Mouse (Mus musculus): ENCODE data around the gene Ehd4. TPM values are rescaled to one million over a fixed set of nuclear protein-coding genes. Genes with fewer than 3 reads are reported as not detected.

The Ehd4 gene
- polyA plus RNA-seq, 1 experiment from 2014 or later: 18.3 TPM

DNA sequence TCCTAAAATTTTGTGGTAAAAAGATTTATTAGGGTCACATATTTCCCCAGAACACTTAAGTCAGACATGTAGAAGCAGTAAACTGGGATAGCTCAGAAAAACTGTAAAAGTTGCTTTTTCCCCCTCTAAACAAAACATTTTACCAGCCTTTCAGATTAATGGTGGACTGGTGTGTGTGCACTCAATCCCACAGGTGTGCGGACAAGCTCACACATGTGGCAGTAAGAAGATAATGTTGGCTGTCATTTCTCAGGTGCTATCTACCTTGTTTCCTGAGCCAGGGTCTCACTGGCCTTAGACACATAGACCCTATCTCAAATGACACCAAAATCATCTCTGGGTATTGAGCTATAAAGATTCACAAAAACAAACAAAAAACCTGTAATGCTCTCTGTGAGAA is 28.9 kb downstream of the Ehd4 start:
- no peak for DNase-seq (ENCODE audit: low spot score)
- H3K27ac ChIP-seq (ENCODE audit: low read depth, low read length): no peak overlapping the region
- no peak overlapping the region for H3K4me2 ChIP-seq (replicated peaks; ENCODE audit: low read depth, low read length)
- no peaks in the 10 kb centered on the region for H3K27me3 ChIP-seq (ENCODE audit: control insufficient read depth, insufficient read depth, low read length)
- 97% methylated on average over 1 of the region's 1 CpGs for WGBS
- no peaks in the 10 kb centered on the region for H3K4me1 ChIP-seq (replicated peaks; ENCODE audit: control insufficient read depth, insufficient read depth, low read length)
- ATAC-seq (ENCODE audit: low FRiP score): no peak
- H3K9ac ChIP-seq (ENCODE audit: low read depth, low read length): no peak overlapping the region
- no peak overlapping the region for H3K4me3 ChIP-seq (ENCODE audit: low read depth, low read length)
- no peaks in the 10 kb centered on the region for H3K36me3 ChIP-seq (ENCODE audit: control insufficient read depth, insufficient read depth, low read length)
- no peaks in the 10 kb centered on the region for H3K9me3 ChIP-seq (ENCODE audit: control insufficient read depth, low read length)

DNA sequence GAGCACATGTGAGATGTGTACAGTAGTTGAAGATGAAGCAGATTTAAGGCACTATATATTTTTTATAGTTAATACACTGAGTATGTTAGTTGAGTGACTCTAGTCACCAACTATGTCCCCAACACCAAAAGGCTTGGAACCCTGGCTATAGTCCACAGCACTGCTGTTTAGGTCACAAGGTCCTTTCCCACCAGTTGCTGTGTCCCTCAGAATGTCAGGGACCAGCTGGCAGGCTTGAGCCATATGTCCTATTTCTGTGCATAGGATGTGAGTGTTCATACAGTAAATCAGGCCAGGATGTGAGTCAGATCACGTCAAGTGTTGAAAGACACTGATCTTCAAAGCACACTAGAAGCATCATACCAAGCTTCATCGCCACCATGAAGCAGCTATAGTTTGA is 29.5 kb downstream of the Ehd4 start:
- Histone ChIP-seq H3K27ac (ENCODE audit: low read depth, low read length) (no peak overlapping the region), H3K9me3 (ENCODE audit: control insufficient read depth, low read length) (no peaks in the 10 kb centered on the region), H3K27me3 (ENCODE audit: control insufficient read depth, insufficient read depth, low read length) (no peaks in the 10 kb centered on the region), H3K4me2 (replicated peaks; ENCODE audit: low read depth, low read length) (no peak overlapping the region), H3K4me3 (ENCODE audit: low read depth, low read length) (no peak overlapping the region), H3K4me1 (replicated peaks; ENCODE audit: control insufficient read depth, insufficient read depth, low read length) (no peaks in the 10 kb centered on the region), H3K36me3 (ENCODE audit: control insufficient read depth, insufficient read depth, low read length) (no peaks in the 10 kb centered on the region), H3K9ac (ENCODE audit: low read depth, low read length) (no peak overlapping the region)
- DNase-seq (ENCODE audit: low spot score) (no peak), ATAC-seq (ENCODE audit: low FRiP score) (no peak)
- WGBS: 83% methylated on average over 2 of the region's 2 CpGs

GRCm38 (mm10) chr2:120124096-120124495 is 30.3 kb downstream of the Ehd4 start:
- no peak for ATAC-seq (ENCODE audit: low FRiP score)

GRCm38 (mm10) chr2:120122983-120123382 is 31.4 kb downstream of the Ehd4 start:
- no peaks in the 10 kb centered on the region for H3K4me1 ChIP-seq (replicated peaks; ENCODE audit: control insufficient read depth, insufficient read depth, low read length)
- DNase-seq (ENCODE audit: low spot score) (no peak), ATAC-seq (ENCODE audit: low FRiP score) (no peak)
- no peak overlapping the region for H3K9ac ChIP-seq (ENCODE audit: low read depth, low read length)
- H3K9me3 ChIP-seq (ENCODE audit: control insufficient read depth, low read length): no peaks in the 10 kb centered on the region
- H3K4me2 ChIP-seq (replicated peaks; ENCODE audit: low read depth, low read length): no peak overlapping the region
- H3K27me3 ChIP-seq (ENCODE audit: control insufficient read depth, insufficient read depth, low read length): no peaks in the 10 kb centered on the region
- H3K36me3 ChIP-seq (ENCODE audit: control insufficient read depth, insufficient read depth, low read length): no peaks in the 10 kb centered on the region
- H3K4me3 ChIP-seq (ENCODE audit: low read depth, low read length): no peak overlapping the region
- no peak overlapping the region for H3K27ac ChIP-seq (ENCODE audit: low read depth, low read length)
- WGBS: 96% methylated on average over 6 of the region's 6 CpGs

More at GRCm38 (mm10) chr2:120124096-120124495, 30.3 kb downstream of the Ehd4 start:
- no peak overlapping the region for H3K27ac ChIP-seq (ENCODE audit: low read depth, low read length)
- no peak overlapping the region for H3K4me3 ChIP-seq (ENCODE audit: low read depth, low read length)
- DNase-seq (ENCODE audit: low spot score): no peak
- H3K4me2 ChIP-seq (replicated peaks; ENCODE audit: low read depth, low read length): no peak overlapping the region
- no peaks in the 10 kb centered on the region for H3K36me3 ChIP-seq (ENCODE audit: control insufficient read depth, insufficient read depth, low read length)
- WGBS: 50% methylated on average over 1 of the region's 1 CpGs
- H3K27me3 ChIP-seq (ENCODE audit: control insufficient read depth, insufficient read depth, low read length): no peaks in the 10 kb centered on the region
- H3K9me3 ChIP-seq (ENCODE audit: control insufficient read depth, low read length): no peaks in the 10 kb centered on the region
- no peak overlapping the region for H3K9ac ChIP-seq (ENCODE audit: low read depth, low read length)
- H3K4me1 ChIP-seq (replicated peaks; ENCODE audit: control insufficient read depth, insufficient read depth, low read length): no peaks in the 10 kb centered on the region

DNA sequence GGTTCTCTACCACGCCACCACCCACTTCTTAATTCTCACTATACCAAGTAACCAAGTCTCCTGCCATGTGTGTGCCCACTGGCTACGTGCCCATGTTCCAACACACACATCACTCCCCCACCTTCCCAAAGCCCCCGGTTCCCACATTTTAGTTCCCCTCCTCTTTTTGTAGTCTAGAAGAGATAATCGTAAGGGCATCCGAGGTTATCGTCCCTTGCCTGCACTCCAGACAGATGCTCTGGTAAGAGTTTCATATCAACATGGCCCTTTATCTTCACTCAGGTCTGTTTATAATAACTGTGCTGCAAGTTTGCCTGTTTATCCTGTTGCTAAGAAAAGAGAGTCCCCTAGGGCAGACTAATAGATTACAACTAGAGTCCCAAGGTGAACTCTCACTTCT is 37.1 kb downstream of the Ehd4 start:
- 94% methylated on average over 6 of the region's 6 CpGs for WGBS
- no peaks in the 10 kb centered on the region for H3K4me1 ChIP-seq (replicated peaks; ENCODE audit: control insufficient read depth, insufficient read depth, low read length)

GRCm38 (mm10) chr2:120116362-120116761 is 38.0 kb downstream of the Ehd4 start:
- no peak for ATAC-seq (ENCODE audit: low FRiP score)
- 90% methylated on average over 1 of the region's 1 CpGs for WGBS

More for the DNA sequence above, 37.1 kb downstream of the Ehd4 start:
- Histone ChIP-seq H3K4me3 (ENCODE audit: low read depth, low read length) (no peak overlapping the region), H3K27ac (ENCODE audit: low read depth, low read length) (no peak overlapping the region), H3K27me3 (ENCODE audit: control insufficient read depth, insufficient read depth, low read length) (no peaks in the 10 kb centered on the region), H3K4me2 (replicated peaks; ENCODE audit: low read depth, low read length) (no peak overlapping the region), H3K9ac (ENCODE audit: low read depth, low read length) (no peak overlapping the region), H3K9me3 (ENCODE audit: control insufficient read depth, low read length) (no peaks in the 10 kb centered on the region), H3K36me3 (ENCODE audit: control insufficient read depth, insufficient read depth, low read length) (no peaks in the 10 kb centered on the region)
- ATAC-seq (ENCODE audit: low FRiP score) (no peak), DNase-seq (ENCODE audit: low spot score) (no peak)

GRCm38 (mm10) chr2:120114977-120115376 is 39.4 kb downstream of the Ehd4 start:
- no peak overlapping the region for H3K4me3 ChIP-seq (ENCODE audit: low read depth, low read length)
- H3K27me3 ChIP-seq (ENCODE audit: control insufficient read depth, insufficient read depth, low read length): no peaks in the 10 kb centered on the region
- H3K9me3 ChIP-seq (ENCODE audit: control insufficient read depth, low read length): no peaks in the 10 kb centered on the region
- no peak overlapping the region for H3K27ac ChIP-seq (ENCODE audit: low read depth, low read length)
- no peaks in the 10 kb centered on the region for H3K36me3 ChIP-seq (ENCODE audit: control insufficient read depth, insufficient read depth, low read length)
- H3K4me1 ChIP-seq (replicated peaks; ENCODE audit: control insufficient read depth, insufficient read depth, low read length): no peaks in the 10 kb centered on the region
- no peak overlapping the region for H3K9ac ChIP-seq (ENCODE audit: low read depth, low read length)
- no peak overlapping the region for H3K4me2 ChIP-seq (replicated peaks; ENCODE audit: low read depth, low read length)
- WGBS: 76% methylated on average over 4 of the region's 4 CpGs
- DNase-seq (ENCODE audit: low spot score) (no peak), ATAC-seq (ENCODE audit: low FRiP score) (no peak)

More at GRCm38 (mm10) chr2:120116362-120116761, 38.0 kb downstream of the Ehd4 start:
- Histone ChIP-seq H3K4me1 (replicated peaks; ENCODE audit: control insufficient read depth, insufficient read depth, low read length) (no peaks in the 10 kb centered on the region), H3K27ac (ENCODE audit: low read depth, low read length) (no peak overlapping the region), H3K9me3 (ENCODE audit: control insufficient read depth, low read length) (no peaks in the 10 kb centered on the region), H3K9ac (ENCODE audit: low read depth, low read length) (no peak overlapping the region), H3K27me3 (ENCODE audit: control insufficient read depth, insufficient read depth, low read length) (no peaks in the 10 kb centered on the region), H3K4me2 (replicated peaks; ENCODE audit: low read depth, low read length) (no peak overlapping the region), H3K4me3 (ENCODE audit: low read depth, low read length) (no peak overlapping the region), H3K36me3 (ENCODE audit: control insufficient read depth, insufficient read depth, low read length) (no peaks in the 10 kb centered on the region)
- no peak for DNase-seq (ENCODE audit: low spot score)

GRCm38 (mm10) chr2:120113963-120114362 is 40.4 kb downstream of the Ehd4 start:
- H3K27ac ChIP-seq (ENCODE audit: low read depth, low read length): no peak overlapping the region
- ATAC-seq (ENCODE audit: low FRiP score): no peak
- no peak overlapping the region for H3K4me3 ChIP-seq (ENCODE audit: low read depth, low read length)
- no peaks in the 10 kb centered on the region for H3K9me3 ChIP-seq (ENCODE audit: control insufficient read depth, low read length)
- H3K4me2 ChIP-seq (replicated peaks; ENCODE audit: low read depth, low read length): no peak overlapping the region
- WGBS: 85% methylated on average over 3 of the region's 3 CpGs
- no peaks in the 10 kb centered on the region for H3K36me3 ChIP-seq (ENCODE audit: control insufficient read depth, insufficient read depth, low read length)
- H3K4me1 ChIP-seq (replicated peaks; ENCODE audit: control insufficient read depth, insufficient read depth, low read length): no peaks in the 10 kb centered on the region
- no peaks in the 10 kb centered on the region for H3K27me3 ChIP-seq (ENCODE audit: control insufficient read depth, insufficient read depth, low read length)
- no peak overlapping the region for H3K9ac ChIP-seq (ENCODE audit: low read depth, low read length)
- DNase-seq (ENCODE audit: low spot score): no peak

GRCm38 (mm10) chr2:120113476-120113875 is 40.9 kb downstream of the Ehd4 start:
- H3K4me3 ChIP-seq (ENCODE audit: low read depth, low read length): no peak overlapping the region
- no peak overlapping the region for H3K4me2 ChIP-seq (replicated peaks; ENCODE audit: low read depth, low read length)
- no peaks in the 10 kb centered on the region for H3K27me3 ChIP-seq (ENCODE audit: control insufficient read depth, insufficient read depth, low read length)
- no peaks in the 10 kb centered on the region for H3K9me3 ChIP-seq (ENCODE audit: control insufficient read depth, low read length)
- no peak overlapping the region for H3K9ac ChIP-seq (ENCODE audit: low read depth, low read length)
- H3K4me1 ChIP-seq (replicated peaks; ENCODE audit: control insufficient read depth, insufficient read depth, low read length): no peaks in the 10 kb centered on the region
- no peak for DNase-seq (ENCODE audit: low spot score)
- WGBS: 96% methylated on average over 6 of the region's 6 CpGs
- H3K36me3 ChIP-seq (ENCODE audit: control insufficient read depth, insufficient read depth, low read length): no peaks in the 10 kb centered on the region
- H3K27ac ChIP-seq (ENCODE audit: low read depth, low read length): no peak overlapping the region
- ATAC-seq (ENCODE audit: low FRiP score): no peak

All from hindbrain, embryonic 11.5 days (tissue).